Mouse (Mus musculus): ENCODE measurements around the gene Cog5.

The Cog5 gene

GRCm38 (mm10) chr12:31823671-31824070 is 169.0 kb downstream of the Cog5 start:
- DNase-seq (ENCODE audit: low spot score): no peak

GRCm38 (mm10) chr12:31824831-31825230 is 170.2 kb downstream of the Cog5 start:
- no peak for DNase-seq (ENCODE audit: low spot score)

DNA sequence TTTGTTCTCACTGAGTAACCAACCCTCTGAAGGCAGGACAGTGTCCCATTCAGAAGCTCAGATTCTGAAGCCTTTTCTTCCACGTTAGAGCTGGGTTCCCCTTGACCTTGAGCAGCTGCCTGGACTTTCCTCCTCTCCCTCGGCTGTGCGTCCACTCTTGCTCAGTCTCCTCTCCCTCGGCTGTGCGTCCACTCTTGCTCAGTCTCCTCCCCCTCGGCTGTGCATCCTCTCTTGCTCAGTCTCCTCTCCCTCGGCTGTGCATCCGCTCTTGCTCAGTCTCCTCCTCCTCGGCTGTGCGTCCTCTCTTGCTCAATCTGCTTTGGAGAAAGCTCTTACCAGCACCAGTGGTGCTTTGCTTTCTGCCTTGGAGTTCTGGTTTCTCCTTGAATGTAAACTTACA is 171.2 kb downstream of the Cog5 start:
- DNase-seq (ENCODE audit: low spot score): no peak

DNA sequence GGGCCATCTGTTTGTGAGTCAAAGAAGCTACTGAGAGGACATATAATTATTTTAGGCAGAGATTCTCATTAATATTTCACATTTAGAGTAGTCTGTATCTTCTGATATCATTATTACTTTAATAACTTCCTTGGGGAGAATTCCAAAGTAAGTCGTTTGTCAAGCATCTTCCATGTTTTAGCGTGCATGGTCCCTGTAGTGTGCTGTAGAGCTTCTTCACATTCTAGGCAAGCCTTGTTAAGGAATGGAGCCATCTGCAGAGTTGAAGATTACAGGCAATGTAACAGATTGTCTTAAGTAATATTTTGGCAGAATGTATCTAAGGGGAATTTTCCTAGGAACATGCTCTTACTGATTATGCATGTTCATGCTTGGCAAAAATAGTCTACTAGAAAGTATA is 171.8 kb downstream of the Cog5 start:
- no peak for DNase-seq (ENCODE audit: low spot score)

GRCm38 (mm10) chr12:31835480-31835879 is 180.8 kb downstream of the Cog5 start:
- DNase-seq (ENCODE audit: low spot score): no peak

- DNase-seq (ENCODE audit: low spot score): no peak
These were observed 181.5 kb downstream of the Cog5 start for GRCm38 (mm10) chr12:31836211-31836610.

GRCm38 (mm10) chr12:31838521-31838920 is 183.9 kb downstream of the Cog5 start:
- no peak for DNase-seq (ENCODE audit: low spot score)

DNA sequence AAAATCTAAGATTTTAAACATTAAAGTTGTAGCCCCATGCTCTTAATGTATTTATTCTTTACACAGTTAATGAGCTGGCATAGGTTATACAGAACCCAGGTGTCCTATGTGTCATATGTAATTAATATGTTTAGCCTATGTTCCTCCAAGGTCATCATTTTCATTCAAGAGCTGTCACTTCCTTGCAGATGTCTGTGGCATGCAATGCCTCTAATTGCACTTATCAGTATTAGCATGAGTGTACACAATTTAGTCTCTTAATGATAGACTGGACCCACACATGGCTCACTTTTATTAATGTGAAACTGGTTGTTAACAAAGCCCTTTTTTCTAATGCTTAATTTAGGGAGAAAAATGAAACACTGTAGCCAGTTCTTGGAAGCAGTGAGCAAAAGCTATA is 184.6 kb downstream of the Cog5 start:
- DNase-seq (ENCODE audit: low spot score): no peak

DNA sequence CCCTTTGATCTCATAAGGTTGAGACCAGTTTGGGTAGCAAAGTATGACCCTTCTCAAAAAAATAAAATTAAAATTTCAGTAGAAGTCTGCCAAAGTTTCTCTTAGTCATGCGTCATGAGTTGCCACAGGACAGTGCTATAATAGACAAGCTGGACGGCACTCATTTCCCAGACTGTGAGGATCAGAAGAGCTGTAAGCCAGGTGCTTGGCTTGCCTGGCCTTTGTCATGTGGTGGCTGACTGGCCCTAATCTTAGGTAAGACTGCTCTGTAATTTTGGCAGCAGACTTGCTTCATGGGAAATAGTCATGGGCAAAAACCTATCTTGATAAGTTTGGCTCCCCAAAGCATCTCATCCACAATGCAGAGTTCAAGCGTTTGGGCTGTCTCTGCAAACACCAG is 191.4 kb downstream of the Cog5 start:
- DNase-seq (ENCODE audit: low spot score): no peak

GRCm38 (mm10) chr12:31848630-31849415 is 194.2 kb downstream of the Cog5 start:
- DNase-seq (ENCODE audit: low spot score): no peak

GRCm38 (mm10) chr12:31849601-31850000 is 194.9 kb downstream of the Cog5 start:
- no peak for DNase-seq (ENCODE audit: low spot score)

- no peak for DNase-seq (ENCODE audit: low spot score)
These were observed 199.4 kb downstream of the Cog5 start for GRCm38 (mm10) chr12:31854039-31854438.

DNA sequence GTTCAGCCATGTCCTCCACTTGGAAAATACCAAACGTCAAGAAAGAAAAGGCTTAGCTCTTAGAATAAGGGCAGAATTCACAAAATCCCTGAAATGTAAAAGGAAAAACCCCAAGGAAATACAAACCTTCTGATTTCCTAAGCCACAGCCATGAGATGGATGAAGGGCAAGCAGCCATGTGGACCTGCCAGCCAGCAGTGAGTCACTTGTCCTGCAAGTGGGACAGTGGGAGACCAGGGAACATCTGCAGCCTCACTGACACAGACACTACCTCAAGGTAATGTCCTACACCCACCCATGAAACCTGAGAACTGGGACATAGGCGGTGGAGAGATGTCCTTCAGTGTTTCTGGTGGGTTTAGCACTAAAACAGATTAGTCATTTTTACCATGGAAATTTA is 200.1 kb downstream of the Cog5 start:
- no peak for DNase-seq (ENCODE audit: low spot score)

DNA sequence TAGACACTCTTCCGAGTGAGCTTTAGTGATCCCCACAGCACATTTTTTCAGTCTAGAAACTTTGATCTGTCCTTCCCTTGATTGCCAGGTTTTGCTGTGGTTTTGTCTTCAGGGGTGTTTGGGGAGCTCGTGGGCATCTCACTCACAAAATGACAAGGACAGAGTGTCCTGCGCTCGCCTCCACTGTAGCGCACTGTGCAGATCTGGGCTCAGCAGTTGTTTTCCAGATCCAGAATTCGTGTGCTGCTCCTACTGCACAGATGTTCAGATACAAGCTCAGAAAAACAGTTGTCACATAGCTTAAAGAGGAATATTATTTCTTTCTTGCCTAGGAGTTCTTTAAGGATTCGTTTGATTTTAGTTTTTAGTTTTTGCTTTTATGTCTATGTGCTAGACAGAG is 203.1 kb downstream of the Cog5 start:
- no peak for DNase-seq (ENCODE audit: low spot score)

GRCm38 (mm10) chr12:31862668-31863538 is 208.2 kb downstream of the Cog5 start:
- DNase-seq (ENCODE audit: low spot score): no peak

- DNase-seq (ENCODE audit: low spot score): no peak
These were observed 222.1 kb downstream of the Cog5 start for GRCm38 (mm10) chr12:31876775-31877174.

GRCm38 (mm10) chr12:31882736-31883135 is 228.1 kb downstream of the Cog5 start:
- DNase-seq (ENCODE audit: low spot score): no peak

- DNase-seq (ENCODE audit: low spot score): no peak
These were observed 229.7 kb downstream of the Cog5 start for GRCm38 (mm10) chr12:31884365-31884764.

DNA sequence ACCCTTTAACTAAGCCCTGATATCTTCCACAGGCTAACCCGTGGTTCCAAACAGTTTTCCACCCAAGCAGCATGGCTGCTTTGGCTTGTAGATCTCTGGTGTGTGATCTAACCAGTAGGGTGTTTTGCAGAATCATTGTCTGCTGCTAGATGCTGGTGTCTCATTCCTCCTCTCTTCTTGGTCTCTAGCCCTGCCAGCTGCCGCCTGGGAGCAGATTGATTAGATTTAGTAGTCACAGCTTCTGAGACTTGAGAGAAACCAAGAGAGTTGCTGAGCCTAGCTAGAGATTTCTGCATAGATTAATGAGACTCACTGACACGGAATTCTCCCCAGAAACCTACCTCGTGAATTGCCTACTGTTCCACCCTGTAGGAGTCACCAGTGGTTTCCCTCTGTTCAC is 230.4 kb downstream of the Cog5 start:
- DNase-seq (ENCODE audit: low spot score): no peak

DNA sequence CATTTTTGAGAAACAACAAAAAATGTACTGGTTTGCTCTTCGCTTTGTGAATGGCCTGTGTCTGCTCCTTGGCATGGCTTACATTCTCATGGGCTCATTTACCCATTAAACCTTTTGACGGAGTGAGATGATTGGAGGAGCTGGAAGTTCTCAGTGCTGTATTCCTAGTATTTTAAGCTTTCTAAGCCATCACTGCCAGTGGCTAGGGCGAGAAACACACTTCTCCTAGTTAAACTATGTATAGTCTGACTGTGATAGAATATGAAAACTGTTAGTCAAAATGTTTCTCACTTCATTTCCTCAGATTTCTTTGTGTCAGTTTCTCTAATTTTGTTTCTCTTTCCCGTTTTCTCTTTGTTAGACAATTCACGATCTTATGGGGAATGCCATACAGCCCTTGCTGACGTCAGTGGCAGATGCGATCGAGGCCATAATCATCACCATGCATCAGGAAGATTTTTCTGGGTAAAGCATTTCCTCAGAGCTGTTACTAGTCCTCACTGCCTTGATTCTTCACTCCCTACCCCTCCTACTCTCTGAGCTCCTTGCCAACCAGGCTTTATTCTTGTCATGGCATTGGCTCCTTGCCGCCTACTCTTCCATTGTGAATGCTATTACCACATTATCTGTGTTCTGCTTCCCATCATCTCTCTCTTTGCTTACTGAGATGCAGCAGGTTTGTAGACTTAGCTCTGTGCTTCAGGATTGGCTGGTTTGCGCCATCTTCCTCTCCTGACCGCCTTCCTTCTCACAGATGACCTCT is 231.4 kb downstream of the Cog5 start:
- DNase-seq (ENCODE audit: low spot score): no peak

DNA sequence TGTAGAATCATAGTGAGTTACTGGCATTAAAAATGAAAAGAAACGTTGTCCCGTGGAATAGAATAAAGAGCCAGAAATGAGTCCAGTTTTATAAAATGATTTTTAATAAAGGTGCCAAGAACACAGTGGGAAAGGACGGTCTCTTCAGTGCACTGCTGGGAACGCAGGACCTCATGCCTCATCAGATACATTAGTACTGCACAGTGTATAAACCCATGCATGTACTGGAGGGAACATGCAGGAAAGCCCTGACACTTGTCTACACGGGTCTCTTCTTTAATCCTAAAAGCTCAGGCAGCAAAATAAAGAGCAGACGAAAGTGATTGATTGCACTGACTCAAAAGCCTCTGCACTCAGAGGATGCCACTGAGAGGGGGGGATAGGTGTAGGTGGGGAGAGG is 236.0 kb downstream of the Cog5 start:
- DNase-seq (ENCODE audit: low spot score): no peak

- DNase-seq (ENCODE audit: low spot score): no peak
These were observed 237.4 kb downstream of the Cog5 start for GRCm38 (mm10) chr12:31892079-31892478.

DNA sequence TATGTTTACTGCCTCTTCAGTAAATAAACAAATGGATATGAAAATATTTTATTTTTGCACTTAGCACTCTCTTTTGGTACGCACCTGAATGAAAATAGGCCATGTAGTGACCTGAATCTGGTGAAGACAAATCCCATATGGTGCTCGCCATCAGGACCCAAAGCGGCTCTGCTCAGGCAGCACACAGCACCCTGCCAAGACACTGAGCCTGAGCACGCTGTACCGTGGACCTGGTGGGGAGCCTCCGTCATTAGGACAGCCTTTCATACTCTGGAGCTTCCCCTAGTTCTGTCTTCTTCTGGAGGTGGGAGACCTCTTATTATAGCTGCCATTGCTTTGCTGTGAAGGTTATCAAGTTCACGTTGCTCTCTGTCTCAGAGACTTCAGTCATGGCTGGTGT is 238.1 kb downstream of the Cog5 start:
- no peak for DNase-seq (ENCODE audit: low spot score)
